Mouse (Mus musculus): ENCODE results near the gene Dnah11.

Dnah11 gene

DNA sequence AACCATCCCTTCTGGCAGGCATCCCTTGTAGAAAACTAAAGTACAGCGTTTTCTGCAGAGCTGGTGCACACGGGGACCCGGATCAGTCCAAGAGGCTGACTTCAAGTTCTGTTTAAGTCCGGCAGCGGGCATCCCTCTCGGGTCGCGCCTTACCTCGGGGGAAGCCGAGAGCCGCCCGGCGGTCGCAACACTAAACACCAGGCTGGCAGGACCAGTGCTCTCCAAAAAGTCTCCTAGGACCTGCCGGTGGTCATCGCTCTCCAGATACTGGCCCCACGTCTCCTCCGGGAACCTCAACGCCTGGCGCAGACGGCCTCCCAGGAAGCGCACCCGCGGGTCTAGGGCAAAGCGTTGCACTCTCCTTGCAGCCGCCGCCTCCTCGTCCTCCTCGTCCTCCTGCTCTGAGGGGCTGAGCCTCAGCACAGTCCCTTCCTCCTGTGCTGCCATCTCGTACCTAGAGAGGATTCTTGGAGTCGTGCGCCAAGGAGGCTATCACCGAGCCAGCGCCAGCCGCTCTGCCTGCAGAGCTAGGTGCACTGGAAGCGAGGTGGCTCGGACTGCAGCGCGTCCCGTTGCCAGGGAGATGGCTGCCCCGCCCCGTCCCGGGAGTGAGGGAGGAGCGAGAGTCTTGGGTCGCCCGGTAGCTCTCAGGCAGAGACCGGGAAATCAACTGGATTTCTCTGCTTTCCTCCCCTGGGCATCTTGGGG is at the start of gene Dnah11:
Gene Dnah11, minus strand, starts transcription at position 658 of the 708 bp plus-strand sequence.
- DNase-seq (ENCODE audit: low spot score in 2 of 2) = peak in 1 of 2 experiments; percentile 10

DNA sequence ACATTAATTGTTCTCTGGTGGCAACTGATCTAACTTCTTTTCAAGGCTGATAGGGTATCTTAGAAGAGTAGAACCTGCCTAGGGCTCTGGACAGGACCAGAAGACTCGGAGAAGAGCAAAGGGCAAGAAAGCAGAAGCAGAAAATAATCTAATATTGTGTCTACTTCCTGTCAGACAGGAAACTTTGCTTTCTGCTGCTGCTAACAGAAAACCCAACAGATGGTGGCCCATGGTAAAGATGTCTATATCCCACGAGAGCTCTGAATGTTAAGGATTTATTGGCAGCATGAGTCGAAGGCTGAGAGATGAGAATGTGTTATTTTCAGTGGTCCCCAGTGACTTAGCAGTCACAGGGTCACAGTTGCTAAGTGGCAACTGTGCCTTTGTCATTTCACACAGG is 22.3 kb upstream of the Dnah11 start:
- no peak for DNase-seq (ENCODE audit: low spot score in 2 of 2)

DNA sequence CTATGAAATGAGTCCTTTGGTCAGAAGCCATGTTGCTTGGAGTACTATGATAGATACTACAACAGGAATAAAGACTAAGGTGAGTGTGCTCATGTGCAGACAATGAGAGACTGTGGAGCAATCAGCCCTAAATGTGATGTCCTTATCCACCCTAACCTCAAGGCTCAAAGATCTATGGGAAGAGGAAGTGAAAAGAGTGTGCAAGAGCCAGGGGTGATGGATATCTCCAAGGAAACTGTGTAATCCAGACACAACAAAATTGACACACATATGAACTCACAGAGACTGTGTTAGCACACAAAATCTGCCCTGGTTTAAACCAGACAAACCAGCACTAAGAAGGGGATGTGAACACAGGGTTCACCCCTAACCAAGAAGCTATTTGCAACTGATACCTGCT is 21.2 kb upstream of the Dnah11 start:
- DNase-seq (ENCODE audit: low spot score in 2 of 2) = no peak

DNA sequence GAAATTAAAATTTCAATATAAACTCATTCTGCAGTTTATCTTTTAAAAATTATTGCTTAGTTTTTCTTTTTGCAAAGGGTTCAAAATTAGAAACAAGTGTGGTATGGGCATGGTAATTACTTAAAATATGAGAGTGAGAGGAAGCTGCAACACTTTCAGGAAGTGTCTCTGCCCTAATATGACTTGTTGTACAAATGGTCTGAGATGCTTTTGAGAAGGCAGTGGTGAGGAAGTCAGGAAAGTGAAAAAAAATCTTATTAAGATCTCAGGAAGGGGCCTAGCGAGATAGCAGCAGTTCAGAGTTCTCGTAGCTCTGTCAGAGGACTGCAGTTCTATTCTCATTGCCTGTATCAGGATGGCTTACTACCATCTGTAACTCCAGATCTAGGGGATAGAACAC is 13.3 kb upstream of the Dnah11 start:
- DNase-seq (ENCODE audit: low spot score in 2 of 2) = no peak

DNA sequence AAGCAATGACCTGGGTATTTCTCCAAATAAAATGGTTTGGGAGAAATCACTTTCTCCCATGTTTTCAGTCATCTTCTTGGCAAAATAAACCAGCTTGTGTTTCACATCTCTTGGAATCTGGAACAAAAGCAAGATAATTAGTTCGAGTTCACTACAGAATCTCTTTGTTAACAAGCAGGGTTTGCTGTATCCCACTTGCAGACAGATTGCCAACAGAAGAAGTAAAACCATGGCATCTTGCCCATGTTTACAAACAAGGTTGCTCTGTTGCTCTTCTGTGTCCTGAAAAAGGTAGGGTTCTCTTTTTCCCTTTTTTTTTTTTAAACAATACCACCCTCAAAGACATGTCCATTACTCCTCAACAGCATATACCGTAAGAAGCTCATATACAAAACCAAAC is 2.3 kb downstream of the Dnah11 start:
- no peak for DNase-seq (ENCODE audit: low spot score in 2 of 2)

DNA sequence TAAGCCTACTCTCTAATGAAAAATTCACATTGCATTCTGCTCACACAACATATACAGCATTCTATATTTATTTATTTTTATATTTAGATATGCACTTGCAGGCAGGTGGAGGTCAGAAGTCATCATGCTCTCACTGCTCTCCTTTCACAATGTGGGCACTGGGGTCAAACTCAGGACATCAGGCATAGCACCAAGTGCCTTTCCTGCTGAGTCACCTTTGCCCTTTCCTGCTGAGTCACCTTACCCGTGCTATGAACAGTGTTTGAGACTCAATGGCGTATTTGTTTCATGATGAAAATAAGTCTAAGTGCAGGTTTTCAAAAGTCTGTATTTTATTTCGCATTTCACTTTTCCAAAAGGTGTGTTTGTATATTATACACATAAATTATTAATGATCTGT is 9.3 kb downstream of the Dnah11 start:
- no peak for DNase-seq (ENCODE audit: low spot score in 2 of 2)

DNA sequence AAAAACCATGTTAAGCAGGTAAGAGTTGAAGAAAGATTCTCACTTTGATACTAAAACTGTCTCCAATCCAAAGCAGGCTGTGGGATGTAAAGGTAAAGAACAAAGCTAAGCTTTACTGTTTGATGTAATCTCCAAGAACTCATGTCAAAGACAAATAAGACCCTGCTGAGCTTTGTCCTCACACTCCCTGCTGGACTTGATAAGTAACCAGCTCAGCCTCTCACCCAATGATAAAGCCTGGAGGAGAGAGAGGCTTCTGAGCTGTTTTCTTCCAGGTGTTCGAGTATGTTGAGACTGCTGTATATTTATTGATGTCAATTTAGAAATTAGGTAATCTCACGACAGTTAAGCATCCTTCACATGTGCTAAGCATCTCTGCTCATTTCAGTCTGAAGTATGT is 11.2 kb downstream of the Dnah11 start:
- no peak for DNase-seq (ENCODE audit: low spot score in 2 of 2)

DNA sequence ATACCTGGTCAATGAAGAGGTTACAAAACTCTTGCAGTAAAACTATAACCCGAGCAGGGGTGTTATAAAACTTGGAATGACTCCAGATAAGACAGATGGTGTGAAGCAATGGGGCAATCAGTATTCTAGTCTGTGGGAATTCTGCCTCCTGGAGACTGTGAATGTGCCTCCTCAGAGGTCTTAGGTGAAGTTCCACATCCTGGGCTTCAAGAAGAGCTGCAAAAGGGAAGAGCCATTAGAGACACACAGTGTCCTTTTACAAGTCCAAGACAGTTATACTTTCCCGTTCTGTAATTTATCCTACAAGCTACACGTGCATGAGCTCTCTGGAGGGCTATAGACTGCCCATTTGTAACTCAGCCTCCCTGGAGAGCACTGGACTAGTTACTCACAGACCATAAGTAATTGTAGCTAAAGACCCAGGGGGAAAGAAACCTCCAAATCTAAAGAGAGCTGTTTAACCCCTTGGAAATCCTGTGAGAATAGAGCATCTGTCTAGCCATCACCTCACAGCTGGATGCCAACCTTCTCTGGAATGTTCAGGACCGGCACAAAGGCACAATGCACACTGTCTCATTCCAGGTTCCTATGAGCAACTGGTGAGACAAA is 11.9 kb downstream of the Dnah11 start:
- no peak for DNase-seq (ENCODE audit: low spot score in 2 of 2)

DNA sequence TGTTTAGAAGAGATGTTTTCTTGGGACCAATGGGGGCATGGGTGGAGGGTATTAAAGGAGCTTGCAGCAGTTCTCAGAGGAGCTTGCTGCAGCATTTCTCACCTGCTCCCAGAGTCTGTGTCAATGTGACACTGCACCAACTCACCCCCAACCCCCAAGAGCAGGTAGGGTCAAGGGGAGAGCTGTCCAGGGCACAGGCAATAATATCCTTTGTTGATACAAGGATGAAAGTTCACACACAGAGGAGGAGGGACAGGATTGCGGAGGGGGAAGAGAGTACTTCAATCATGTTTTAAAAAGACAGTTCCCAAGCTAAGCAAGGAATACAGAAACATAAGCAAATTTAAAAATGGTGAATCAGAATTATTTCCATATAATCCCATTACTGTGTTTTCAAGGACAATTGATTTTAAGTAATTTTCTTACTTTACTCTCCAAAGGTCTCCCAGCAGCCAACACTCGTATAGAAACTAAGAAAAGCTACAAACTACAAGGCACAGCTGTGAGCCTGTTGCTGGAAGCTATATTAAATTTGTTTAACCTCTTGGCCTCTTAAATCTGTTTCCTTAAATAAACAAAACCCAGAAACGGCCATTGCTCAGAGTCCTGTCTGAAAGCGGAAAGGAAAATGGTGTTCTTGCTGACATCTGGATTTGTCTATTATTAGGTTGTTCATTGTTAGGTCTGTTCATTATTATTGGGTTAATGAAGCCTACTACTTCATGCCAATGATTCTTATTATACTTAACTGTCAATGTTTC is 12.5 kb downstream of the Dnah11 start:
- no peak for DNase-seq (ENCODE audit: low spot score in 2 of 2)

DNA sequence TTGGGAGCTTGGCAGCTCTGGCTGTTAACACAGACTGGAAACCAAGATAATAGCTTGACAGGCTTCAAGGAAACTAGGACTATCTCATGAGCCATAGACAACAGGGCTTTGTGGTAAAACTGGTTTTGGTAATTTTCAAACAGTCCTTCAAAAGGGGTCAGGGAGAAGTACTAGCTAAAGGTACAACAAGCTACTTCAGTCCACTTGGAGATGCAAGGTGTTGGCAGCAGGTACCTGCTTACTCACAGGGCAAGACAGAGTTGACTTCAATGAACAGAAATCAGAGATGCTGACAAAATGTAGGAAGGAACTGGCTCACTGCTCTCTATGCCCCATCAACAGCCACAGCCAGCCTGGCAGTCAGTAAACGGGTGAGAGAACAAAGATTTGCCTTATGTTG is 14.1 kb downstream of the Dnah11 start:
- DNase-seq (ENCODE audit: low spot score in 2 of 2) = no peak

DNA sequence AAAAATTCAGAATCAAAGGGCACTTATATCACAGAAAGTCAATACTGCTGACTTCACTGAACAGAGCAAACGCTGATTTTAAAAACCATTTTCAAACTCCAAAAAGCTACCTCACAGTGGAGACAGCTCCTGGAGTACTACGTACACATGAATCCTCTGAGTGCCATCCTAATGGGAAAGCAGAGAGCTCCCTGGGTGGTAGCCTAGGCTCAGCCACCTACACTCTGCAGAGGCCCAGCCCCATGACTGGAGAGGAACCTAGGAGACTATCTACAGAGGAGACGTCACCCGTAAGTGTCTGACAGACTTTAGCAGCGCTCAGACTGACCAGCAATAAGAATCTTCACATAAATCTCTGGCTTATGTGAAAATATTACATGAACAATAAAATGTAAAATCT is 21.1 kb downstream of the Dnah11 start:
- no peak for DNase-seq (ENCODE audit: low spot score in 2 of 2)

DNA sequence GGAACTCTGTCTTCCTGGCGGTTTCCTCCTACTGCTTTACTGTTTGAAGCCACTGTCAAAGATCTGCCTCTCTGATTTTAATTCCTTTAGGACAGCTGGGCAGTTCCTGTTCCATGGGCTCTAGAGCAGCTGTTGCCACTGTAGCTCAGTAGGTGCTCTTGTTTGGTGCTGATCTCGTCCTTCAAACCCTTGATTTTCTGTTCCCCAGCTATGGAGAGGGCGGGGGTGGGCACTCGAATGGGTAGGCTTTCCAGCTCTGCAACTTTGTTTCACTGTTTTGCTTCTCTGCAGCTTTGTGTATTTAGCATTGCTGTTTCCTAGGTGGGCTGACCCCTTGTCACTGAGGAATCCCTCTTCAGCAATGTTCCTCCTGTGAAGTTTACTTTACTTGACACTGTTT is 34.1 kb downstream of the Dnah11 start:
- no peak for DNase-seq (ENCODE audit: low spot score in 2 of 2)

DNA sequence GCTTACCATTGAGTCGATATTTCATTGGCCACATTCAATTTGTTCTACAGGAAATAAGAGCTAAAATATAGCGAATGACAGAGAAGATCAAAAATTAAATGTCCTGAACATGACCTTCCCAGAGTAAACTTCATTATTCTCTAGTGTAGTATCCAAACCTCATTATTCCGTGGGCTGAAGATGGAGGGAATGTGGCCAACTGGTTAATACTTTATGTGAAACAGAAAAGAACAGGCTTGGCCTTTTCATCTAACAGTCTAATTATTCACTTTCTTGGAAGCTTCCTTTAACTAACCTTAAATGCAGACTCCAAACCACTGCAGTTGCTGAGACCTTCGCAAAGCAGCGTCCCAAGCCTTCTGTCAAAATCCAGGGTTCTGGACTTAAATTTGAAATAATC is 41.9 kb downstream of the Dnah11 start:
- no peak for DNase-seq (ENCODE audit: low spot score in 2 of 2)

DNA sequence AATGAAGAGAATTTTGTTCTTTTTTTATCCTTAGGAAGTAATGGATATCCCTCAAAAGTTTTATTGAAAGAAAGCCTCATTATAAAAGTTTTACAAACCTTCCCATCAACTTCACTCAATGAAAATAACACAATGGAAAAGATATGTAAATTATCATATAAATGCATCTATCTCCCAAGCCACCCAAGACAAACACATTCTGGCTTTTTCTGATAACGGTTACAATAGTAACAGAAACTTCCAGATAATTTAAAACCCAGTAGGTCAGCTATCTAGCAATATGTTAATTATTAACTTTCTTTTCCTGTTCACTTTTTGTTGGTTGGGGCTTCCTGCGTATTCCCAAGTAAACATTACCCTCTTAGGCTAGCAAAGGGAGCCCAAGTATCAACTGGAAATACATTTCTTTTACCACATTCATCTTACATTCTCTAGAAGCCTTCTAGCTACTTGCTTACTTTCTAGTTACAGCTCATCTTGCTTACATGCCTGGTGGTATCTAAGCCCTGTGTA is 51.3 kb downstream of the Dnah11 start:
- no peak for DNase-seq (ENCODE audit: low spot score in 2 of 2)

DNA sequence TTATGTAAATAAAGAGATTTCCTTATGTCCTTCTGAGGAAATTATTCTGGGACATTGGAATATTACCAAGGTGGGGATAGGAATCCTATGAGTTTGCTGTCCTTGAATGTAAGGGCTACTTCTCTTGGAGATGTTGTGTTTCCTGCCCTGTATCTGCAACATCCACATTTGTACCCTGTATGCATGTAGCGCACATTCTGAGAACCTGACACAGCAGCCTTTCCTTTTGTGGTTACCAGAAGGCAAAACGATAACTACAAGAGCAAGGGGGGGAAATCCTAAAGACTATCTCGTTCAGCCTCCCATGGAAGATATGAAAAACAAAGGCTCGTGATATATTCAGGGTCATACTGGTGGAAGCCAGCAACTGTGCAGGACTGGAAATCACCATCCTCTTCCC is 70.7 kb downstream of the Dnah11 start:
- no peak for DNase-seq (ENCODE audit: low spot score in 2 of 2)

DNA sequence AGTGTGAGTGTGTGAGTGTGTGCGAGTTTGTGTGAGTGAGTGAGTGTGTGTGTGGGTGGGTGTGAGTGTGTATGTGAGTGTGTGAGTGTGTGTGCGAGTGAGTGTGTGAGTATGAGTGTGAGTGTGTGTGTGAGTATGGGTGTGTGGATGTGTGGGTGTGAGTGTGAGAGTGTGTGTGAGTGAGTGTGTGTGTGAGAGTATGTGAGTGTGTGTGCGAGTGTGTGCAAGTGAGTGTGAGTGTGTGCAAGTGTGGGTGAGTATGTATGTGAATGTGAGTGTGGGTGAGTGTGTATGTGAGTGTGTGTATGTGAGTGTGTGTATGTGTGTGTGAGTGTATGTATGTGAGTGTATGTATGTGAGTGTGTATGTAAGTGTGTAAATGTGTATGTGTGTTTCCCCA is 79.2 kb downstream of the Dnah11 start:
- DNase-seq (ENCODE audit: low spot score in 2 of 2) = no peak

DNA sequence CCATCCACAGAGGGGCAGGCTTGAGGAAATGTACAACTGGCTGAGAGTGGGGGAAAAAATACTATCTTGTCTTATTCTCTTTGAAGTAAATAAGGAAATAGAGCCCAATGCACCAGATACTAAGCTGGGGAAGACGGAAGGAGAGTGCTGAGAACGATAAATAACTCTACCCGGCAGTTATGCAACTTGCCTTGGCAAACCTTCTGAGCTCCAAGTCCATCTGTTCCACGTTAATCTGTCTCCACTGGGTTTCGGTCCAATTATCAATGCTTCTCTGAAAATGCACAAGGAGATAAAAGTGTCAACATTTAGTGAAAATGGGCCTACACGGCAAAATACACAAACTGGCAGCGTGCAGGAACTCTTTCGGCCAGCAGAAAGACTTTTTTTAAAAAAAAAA is 86.2 kb downstream of the Dnah11 start:
- peak in 1 of 2 experiments; percentile 38 for DNase-seq (ENCODE audit: low spot score in 2 of 2)

DNA sequence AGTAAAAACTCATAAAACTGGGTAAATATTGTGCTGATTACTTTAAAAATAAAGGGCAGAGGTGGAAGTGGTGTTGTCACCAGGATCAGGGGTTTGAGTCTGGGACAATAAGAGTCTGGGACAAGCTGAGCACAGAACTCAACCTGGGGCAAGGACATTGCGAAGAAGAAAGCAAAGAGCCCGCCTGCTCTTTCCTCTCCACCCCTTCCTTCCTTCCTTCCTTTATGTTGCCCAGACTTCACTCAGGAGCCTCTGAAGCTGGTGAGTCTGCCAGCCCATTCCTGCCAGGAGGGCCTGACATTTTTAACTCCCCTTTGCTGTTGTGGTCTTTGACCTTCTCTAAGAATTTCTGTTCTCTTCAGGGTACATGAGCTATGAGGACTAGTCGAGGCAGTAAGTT is 86.9 kb downstream of the Dnah11 start:
- DNase-seq (ENCODE audit: low spot score in 2 of 2) = no peak

DNA sequence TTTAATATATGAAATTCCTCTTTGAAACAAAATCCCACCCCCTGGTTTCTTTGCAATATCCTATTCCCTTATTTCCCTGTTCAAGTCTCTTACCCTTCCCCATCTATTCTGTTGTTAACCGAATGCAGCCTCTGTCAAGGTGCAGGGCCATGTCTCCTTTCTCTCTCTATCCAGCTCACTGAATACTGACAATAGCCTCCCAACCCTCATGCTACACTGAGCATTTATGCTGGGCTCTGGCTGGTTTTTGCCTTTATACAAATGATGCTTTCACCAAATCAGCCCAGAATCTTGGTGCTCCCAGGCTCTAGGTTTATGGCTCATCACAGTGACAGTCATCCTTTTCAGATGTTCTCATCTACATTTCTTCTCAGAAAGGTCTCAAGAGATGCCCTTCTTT is 91.1 kb downstream of the Dnah11 start:
- DNase-seq (ENCODE audit: low spot score in 2 of 2) = no peak

DNA sequence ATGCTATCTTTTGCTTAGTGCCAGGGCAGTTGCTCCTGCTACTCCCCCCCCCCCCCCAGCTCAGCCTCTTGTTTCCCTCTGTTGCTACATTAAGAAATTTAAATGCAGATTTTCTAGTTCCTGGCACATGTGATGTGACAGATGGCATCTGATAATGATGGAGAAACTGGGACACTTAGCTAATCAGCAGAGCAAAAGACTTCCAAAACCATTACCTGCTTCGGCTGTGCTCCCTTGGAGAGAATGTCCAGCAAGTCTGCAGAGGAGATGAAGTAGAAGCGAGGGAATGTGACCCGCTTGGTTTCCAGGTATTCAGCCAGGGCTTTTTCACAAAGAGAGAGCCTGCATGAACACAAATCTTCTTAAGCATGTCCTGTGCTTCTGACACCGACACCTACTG is 94.3 kb downstream of the Dnah11 start:
- no peak for DNase-seq (ENCODE audit: low spot score in 2 of 2)

DNA sequence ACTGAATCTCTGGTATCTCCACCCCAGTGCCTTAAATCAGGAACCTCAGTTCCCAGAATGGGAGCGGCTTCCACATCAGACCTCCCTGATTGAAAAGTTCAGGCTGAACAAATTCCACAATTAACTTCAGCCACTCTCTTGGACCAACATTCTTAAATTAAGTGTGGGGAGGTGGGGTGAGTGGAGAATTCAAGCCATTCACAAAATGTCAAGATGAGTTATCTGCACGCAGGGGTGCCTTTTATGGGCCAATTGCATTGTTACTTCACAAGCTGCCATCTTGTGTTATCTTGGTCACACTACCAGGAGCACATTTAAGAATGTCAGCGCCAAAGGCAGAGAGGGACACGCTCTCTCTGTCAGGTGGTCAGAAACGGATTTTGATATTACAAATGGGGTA is 99.1 kb downstream of the Dnah11 start:
- no peak for DNase-seq (ENCODE audit: low spot score in 2 of 2)

DNA sequence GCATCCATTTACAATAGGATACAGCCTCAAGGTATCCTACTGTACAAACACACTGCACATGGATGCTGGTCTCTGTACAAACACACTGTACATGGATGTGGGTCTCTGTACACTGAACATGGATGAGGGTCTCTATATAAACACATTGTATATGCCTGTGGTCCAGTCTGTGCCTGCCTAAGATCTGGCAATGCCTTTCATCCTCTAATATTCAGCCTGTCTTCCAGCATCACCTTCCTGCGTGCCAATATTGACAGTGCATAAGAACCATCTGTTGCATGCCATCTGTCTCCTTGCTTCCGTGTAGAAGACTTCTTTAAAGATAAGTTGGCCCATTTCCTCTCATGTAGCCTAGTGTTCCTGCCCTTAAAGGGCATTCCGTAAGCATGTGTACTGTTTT is 100.6 kb downstream of the Dnah11 start:
- DNase-seq (ENCODE audit: low spot score in 2 of 2) = no peak

DNA sequence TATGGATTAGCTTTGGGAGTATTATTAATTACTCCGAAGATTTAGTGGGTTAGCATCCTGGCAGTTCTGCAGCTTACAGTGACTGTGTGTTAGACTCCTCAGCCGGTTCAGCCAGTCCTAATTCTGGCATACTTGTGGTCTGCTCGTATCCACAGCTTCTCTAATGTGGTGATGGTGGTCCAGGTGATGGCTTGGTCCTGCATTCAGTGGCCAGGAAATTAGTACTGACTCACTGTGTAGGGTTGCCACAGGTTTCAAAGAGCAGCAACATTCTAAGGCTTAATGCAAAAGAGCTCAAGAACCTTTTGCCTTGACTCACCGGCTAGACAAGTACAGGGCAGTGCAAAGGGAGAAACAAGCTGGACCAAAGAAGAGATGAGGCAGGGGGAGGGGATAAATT is 103.9 kb downstream of the Dnah11 start:
- DNase-seq (ENCODE audit: low spot score in 2 of 2) = no peak
